Mouse (Mus musculus) limb, embryonic 14.5 days (tissue): Measurements from ENCODE around the gene Kcnk1. TPM values are rescaled to one million over a fixed set of nuclear protein-coding genes. Genes with fewer than 3 reads are reported as not detected.

Experiments used
- ATAC-seq: fragments of 200-750 bp; cut with Nextera tagmentation; 2 replicates; pipeline ENCODE4 v1.8.0; 2017; ENCODE audit warnings: low read depth, moderate number of reproducible peaks, moderate TSS enrichment; ENCODE audit not compliant: low FRiP score
- DNase-seq: peaks from one replicate; pipeline ENCODE4 v3.0.0-alpha.2; 2015; ENCODE audit warnings: low spot score
- H3K27ac ChIP-seq: fragments of 300-500 bp; sonication (generic); replicated peaks from 2 replicates; pipeline ENCODE4 v1.5.1; 2014; ENCODE audit warnings: low read depth, mild to moderate bottlenecking, low read length, moderate library complexity, mixed read lengths
- H3K27me3 ChIP-seq: fragments of 300-500 bp; sonication (generic); 2 replicates; pipeline ENCODE4 v1.6.1; 2014; ENCODE audit warnings: low read length, mixed read lengths; ENCODE audit not compliant: control insufficient read depth, insufficient read depth
- H3K36me3 ChIP-seq: fragments of 300-500 bp; sonication (generic); 2 replicates; pipeline ENCODE4 v1.6.1; 2014; ENCODE audit warnings: mild to moderate bottlenecking, low read length, moderate library complexity, mixed read lengths; ENCODE audit not compliant: control insufficient read depth, insufficient read depth
- H3K4me1 ChIP-seq: fragments of 300-500 bp; sonication (generic); 2 replicates; pipeline ENCODE4 v1.6.1; 2014; ENCODE audit warnings: antibody characterized with exemption, low read length, mixed read lengths; ENCODE audit not compliant: control insufficient read depth, insufficient read depth
- H3K4me2 ChIP-seq: fragments of 300-500 bp; sonication (generic); replicated peaks from 2 replicates; pipeline ENCODE4 v1.6.1; 2014; ENCODE audit warnings: low read depth, mild to moderate bottlenecking, low read length, moderate library complexity; ENCODE audit not compliant: severe bottlenecking
- H3K4me3 ChIP-seq: fragments of 300-500 bp; sonication (generic); replicated peaks from 2 replicates; pipeline ENCODE4 v1.5.1; 2014; ENCODE audit warnings: low read length
- H3K9ac ChIP-seq: fragments of 300-500 bp; sonication (generic); 2 replicates; pipeline ENCODE4 v1.6.1; 2014; ENCODE audit warnings: mild to moderate bottlenecking, low read depth, low read length, moderate library complexity; ENCODE audit not compliant: severe bottlenecking
- H3K9me3 ChIP-seq: fragments of 300-500 bp; sonication (generic); 2 replicates; pipeline ENCODE4 v1.6.1; 2016; ENCODE audit warnings: low read length; ENCODE audit not compliant: control insufficient read depth
- POLR2A ChIP-seq: fragments of 200-500 bp; IDR thresholded peaks from 2 replicates; pipeline ENCODE4 v1.8.0; 2012; ENCODE audit warnings: inconsistent platforms, mild to moderate bottlenecking, moderate library complexity, borderline replicate concordance; ENCODE audit not compliant: insufficient read depth, insufficient read length; ENCODE audit errors: extremely low read depth
- WGBS: fragments of 180-500 bp; shearing (Covaris S2); extraction: QIAGEN DNeasy Blood & Tissue Kit; methylation state at CpG from one replicate; pipeline ENCODE4 v1.1.7; 2014; 5-methylcytosine and 5-hydroxymethylcytosine counted together
- polyA plus RNA-seq, 2 experiments: library from polyadenylated mRNA; depleted of rRNA in 1 of 2; stranded (reverse) in 1 of 2; unstranded in 1 of 2; fragments of >200 nt; fragmentation: Nextera tagmentation in 1 of 2; extraction: Ambion mirVana in 1 of 2; gene quantifications; 2 replicates each; pipeline versions ENCODE4 v1.2.1 to v1.2.3; 2012 to 2014

Gene Kcnk1
- polyA plus RNA-seq, 2 experiments: 16.1 to 27.3 TPM

GRCm38 (mm10) chr8:125961790-125962189 is 33.2 kb upstream of the Kcnk1 start:
- TF ChIP-seq POLR2A: no peak
- H3K4me2 ChIP-seq: no peak overlapping the region
- no peaks in the 10 kb centered on the region for H3K27me3 ChIP-seq
- no peak overlapping the region for H3K4me3 ChIP-seq
- 69% methylated on average over 6 of the region's 6 CpGs for WGBS
- H3K9ac ChIP-seq: no peak overlapping the region
- peaks cover 16% of the 10 kb centered on the region for H3K9me3 ChIP-seq
- H3K36me3 ChIP-seq: no peaks in the 10 kb centered on the region
- H3K4me1 ChIP-seq: peaks cover 15% of the 10 kb centered on the region
- DNase-seq (no peak), ATAC-seq (no peak)
- no peak overlapping the region for H3K27ac ChIP-seq

- TF ChIP-seq POLR2A: no peak
Observed at GRCm38 (mm10) chr8:125963807-125964211, 31.2 kb upstream of the Kcnk1 start.

GRCm38 (mm10) chr8:125971336-125971735 is 23.6 kb upstream of the Kcnk1 start:
- DNase-seq: peak; percentile 30
- H3K4me2 ChIP-seq: no peak overlapping the region
- H3K9ac ChIP-seq: no peak overlapping the region
- no peak overlapping the region for H3K27ac ChIP-seq
- H3K4me1 ChIP-seq: no peaks in the 10 kb centered on the region
- H3K4me3 ChIP-seq: no peak overlapping the region
- no peaks in the 10 kb centered on the region for H3K36me3 ChIP-seq
- ATAC-seq: no peak
- no peaks in the 10 kb centered on the region for H3K27me3 ChIP-seq
- WGBS: 55% methylated on average over 3 of the region's 3 CpGs
- no peaks in the 10 kb centered on the region for H3K9me3 ChIP-seq
- no peak for TF ChIP-seq POLR2A

More at GRCm38 (mm10) chr8:125963807-125964211, 31.2 kb upstream of the Kcnk1 start:
- ATAC-seq (no peak), DNase-seq (no peak)
- 9% methylated on average over 11 of the region's 11 CpGs for WGBS
- no peaks in the 10 kb centered on the region for H3K4me1 ChIP-seq
- H3K9me3 ChIP-seq: peaks cover 16% of the 10 kb centered on the region
- H3K27ac ChIP-seq: no peak overlapping the region
- H3K36me3 ChIP-seq: no peaks in the 10 kb centered on the region
- no peaks in the 10 kb centered on the region for H3K27me3 ChIP-seq
- no peak overlapping the region for H3K4me3 ChIP-seq
- 0 out of 2 replicates have a peak overlapping the region, but pooled peaks have one; percentile 3 for H3K4me2 ChIP-seq
- no peak overlapping the region for H3K9ac ChIP-seq

- WGBS: 86% methylated on average over 4 of the region's 4 CpGs
- no peak overlapping the region for H3K4me2 ChIP-seq
- H3K9me3 ChIP-seq: no peaks in the 10 kb centered on the region
- no peaks in the 10 kb centered on the region for H3K36me3 ChIP-seq
- TF ChIP-seq POLR2A: no peak
- H3K27me3 ChIP-seq: no peaks in the 10 kb centered on the region
- H3K27ac ChIP-seq: no peak overlapping the region
- no peaks in the 10 kb centered on the region for H3K4me1 ChIP-seq
- ATAC-seq (no peak), DNase-seq (no peak)
- no peak overlapping the region for H3K9ac ChIP-seq
- no peak overlapping the region for H3K4me3 ChIP-seq
Observed at GRCm38 (mm10) chr8:125975981-125976380, 19.0 kb upstream of the Kcnk1 start.

- Histone ChIP-seq H3K36me3 (no peaks in the 10 kb centered on the region), H3K4me2 (no peak overlapping the region), H3K4me1 (no peaks in the 10 kb centered on the region), H3K27ac (no peak overlapping the region), H3K4me3 (no peak overlapping the region), H3K9me3 (no peaks in the 10 kb centered on the region), H3K9ac (no peak overlapping the region), H3K27me3 (no peaks in the 10 kb centered on the region)
- TF ChIP-seq POLR2A: no peak
- ATAC-seq (no peak), DNase-seq (no peak)
- WGBS: 26% methylated on average over 6 of the region's 6 CpGs
Observed at GRCm38 (mm10) chr8:125980826-125981225, 14.1 kb upstream of the Kcnk1 start.

GRCm38 (mm10) chr8:125983515-125983914 is 11.5 kb upstream of the Kcnk1 start:
- WGBS: 66% methylated on average over 3 of the region's 3 CpGs
- H3K4me2 ChIP-seq: no peak overlapping the region
- no peak for TF ChIP-seq POLR2A

More at GRCm38 (mm10) chr8:125983515-125983914, 11.5 kb upstream of the Kcnk1 start:
- H3K9ac ChIP-seq: no peak overlapping the region
- H3K9me3 ChIP-seq: no peaks in the 10 kb centered on the region
- H3K4me3 ChIP-seq: no peak overlapping the region
- ATAC-seq (no peak), DNase-seq (no peak)
- H3K36me3 ChIP-seq: no peaks in the 10 kb centered on the region
- H3K27me3 ChIP-seq: no peaks in the 10 kb centered on the region
- H3K4me1 ChIP-seq: no peaks in the 10 kb centered on the region
- H3K27ac ChIP-seq: no peak overlapping the region
